Mouse (Mus musculus) heart, adult 11 months (tissue): ENCODE results near the gene B230217C12Rik.

Experiments used
- DNase-seq: peaks from one replicate; pipeline ENCODE4 v3.0.0; 2022

The B230217C12Rik gene

GRCm38 (mm10) chr11:97809235-97810121 is 31.1 kb upstream of the B230217C12Rik start:
- peak; percentile 93 for DNase-seq

- peak; percentile 92 for DNase-seq
Measured at GRCm38 (mm10) chr11:97810356-97810755, 30.2 kb upstream of the B230217C12Rik start.

GRCm38 (mm10) chr11:97810970-97811369 is 29.6 kb upstream of the B230217C12Rik start:
- no peak for DNase-seq

GRCm38 (mm10) chr11:97811569-97812362 is 28.8 kb upstream of the B230217C12Rik start:
- DNase-seq, result no peak

GRCm38 (mm10) chr11:97812491-97812921 is 28.1 kb upstream of the B230217C12Rik start:
- peak; percentile 91 for DNase-seq

GRCm38 (mm10) chr11:97813085-97813484 is 27.5 kb upstream of the B230217C12Rik start:
- no peak for DNase-seq

GRCm38 (mm10) chr11:97813746-97814515 is 26.6 kb upstream of the B230217C12Rik start:
- DNase-seq, result peak; percentile 91

- no peak for DNase-seq
Measured at GRCm38 (mm10) chr11:97815736-97816135, 24.8 kb upstream of the B230217C12Rik start.

- DNase-seq, result no peak
Measured at GRCm38 (mm10) chr11:97816176-97816575, 24.4 kb upstream of the B230217C12Rik start.

GRCm38 (mm10) chr11:97816916-97817315 is 23.7 kb upstream of the B230217C12Rik start:
- no peak for DNase-seq

- DNase-seq, result peak; percentile 96
Measured at GRCm38 (mm10) chr11:97817379-97817778, 23.2 kb upstream of the B230217C12Rik start.

GRCm38 (mm10) chr11:97818003-97818402 is 22.6 kb upstream of the B230217C12Rik start:
- no peak for DNase-seq

- DNase-seq, result peak; percentile 96
Measured at GRCm38 (mm10) chr11:97818571-97818970, 22.0 kb upstream of the B230217C12Rik start.

GRCm38 (mm10) chr11:97819102-97819501 is 21.5 kb upstream of the B230217C12Rik start:
- DNase-seq, result no peak

GRCm38 (mm10) chr11:97819923-97820322 is 20.7 kb upstream of the B230217C12Rik start:
- peak; percentile 98 for DNase-seq

- DNase-seq, result peak; percentile 98
Measured at GRCm38 (mm10) chr11:97820840-97821239, 19.7 kb upstream of the B230217C12Rik start.

GRCm38 (mm10) chr11:97821401-97822064 is 19.0 kb upstream of the B230217C12Rik start:
- DNase-seq, result peak; percentile 92

GRCm38 (mm10) chr11:97822840-97823603 is 17.6 kb upstream of the B230217C12Rik start:
- DNase-seq, result peak; percentile 98

GRCm38 (mm10) chr11:97824168-97824567 is 16.4 kb upstream of the B230217C12Rik start:
- no peak for DNase-seq

- no peak for DNase-seq
Measured at GRCm38 (mm10) chr11:97824895-97825294, 15.7 kb upstream of the B230217C12Rik start.

- peak; percentile 95 for DNase-seq
Measured at GRCm38 (mm10) chr11:97825295-97825694, 15.3 kb upstream of the B230217C12Rik start.
